Mouse (Mus musculus): ENCODE results near the gene Ppil6. TPM values are rescaled to one million over a fixed set of nuclear protein-coding genes. Genes with fewer than 3 reads are reported as not detected.

Gene Ppil6
- polyA plus RNA-seq, 1 experiment from 2014 or later, result 1.2 TPM

DNA sequence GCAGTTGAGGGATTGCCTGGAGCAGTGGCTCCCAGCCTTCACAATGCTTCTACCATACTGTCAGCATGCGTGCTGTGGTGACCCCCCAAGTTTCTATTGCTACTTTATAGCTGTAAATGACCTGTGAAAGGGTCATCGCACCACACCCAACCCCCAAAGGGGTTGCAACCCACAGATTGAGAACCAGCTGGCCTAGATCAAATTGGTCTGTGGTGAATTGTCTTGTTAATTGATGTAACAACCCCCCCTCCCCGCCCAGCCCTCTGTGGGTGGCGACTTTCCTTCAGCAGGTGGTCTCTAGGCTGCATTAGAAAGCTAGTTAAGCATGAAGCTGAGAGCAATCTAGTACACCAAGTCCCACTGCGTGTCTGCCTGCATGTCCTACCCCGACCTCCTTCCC lies 22.9 kb upstream of the Ppil6 start:
- Histone ChIP-seq H3K9me3 (no peaks in the 10 kb centered on the region), H3K4me3 (no peak overlapping the region), H3K4me2 (replicated peaks) (no peak overlapping the region), H3K4me1 (0 out of 2 replicates have a peak, but pooled peaks cover 5% of the 10 kb centered on the region), H3K27me3 (replicated peaks) (no peaks in the 10 kb centered on the region), H3K27ac (no peak overlapping the region), H3K36me3 (peaks cover 28% of the 10 kb centered on the region), H3K9ac (no peak overlapping the region)
- no peak for ATAC-seq (ENCODE audit: low FRiP score, low read depth)
- 10% methylated on average over 6 of the region's 6 CpGs for WGBS

- H3K27me3 ChIP-seq (replicated peaks), result no peaks in the 10 kb centered on the region
- no peak overlapping the region for H3K4me3 ChIP-seq
- WGBS, result 80% methylated on average over 3 of the region's 3 CpGs
- no peaks in the 10 kb centered on the region for H3K9me3 ChIP-seq
- H3K4me2 ChIP-seq (replicated peaks), result no peak overlapping the region
- peaks cover 11% of the 10 kb centered on the region for H3K36me3 ChIP-seq
- H3K27ac ChIP-seq, result no peak overlapping the region
- ATAC-seq (ENCODE audit: low FRiP score, low read depth), result no peak
- H3K9ac ChIP-seq, result no peak overlapping the region
- peaks cover 5% of the 10 kb centered on the region; the same call in 1 of the 2 replicates for H3K4me1 ChIP-seq
Observed at GRCm38 (mm10) chr10:41470693-41471092, 19.5 kb upstream of the Ppil6 start.

GRCm38 (mm10) chr10:41472534-41472933 lies 17.7 kb upstream of the Ppil6 start:
- H3K9ac ChIP-seq, result no peak overlapping the region
- no peaks in the 10 kb centered on the region for H3K27me3 ChIP-seq (replicated peaks)
- H3K27ac ChIP-seq, result no peak overlapping the region
- H3K9me3 ChIP-seq, result no peaks in the 10 kb centered on the region
- no peak overlapping the region for H3K4me2 ChIP-seq (replicated peaks)
- no peak overlapping the region for H3K4me3 ChIP-seq
- H3K36me3 ChIP-seq, result peaks cover 8% of the 10 kb centered on the region
- ATAC-seq (ENCODE audit: low FRiP score, low read depth), result no peak
- H3K4me1 ChIP-seq, result peaks cover 13% of the 10 kb centered on the region

DNA sequence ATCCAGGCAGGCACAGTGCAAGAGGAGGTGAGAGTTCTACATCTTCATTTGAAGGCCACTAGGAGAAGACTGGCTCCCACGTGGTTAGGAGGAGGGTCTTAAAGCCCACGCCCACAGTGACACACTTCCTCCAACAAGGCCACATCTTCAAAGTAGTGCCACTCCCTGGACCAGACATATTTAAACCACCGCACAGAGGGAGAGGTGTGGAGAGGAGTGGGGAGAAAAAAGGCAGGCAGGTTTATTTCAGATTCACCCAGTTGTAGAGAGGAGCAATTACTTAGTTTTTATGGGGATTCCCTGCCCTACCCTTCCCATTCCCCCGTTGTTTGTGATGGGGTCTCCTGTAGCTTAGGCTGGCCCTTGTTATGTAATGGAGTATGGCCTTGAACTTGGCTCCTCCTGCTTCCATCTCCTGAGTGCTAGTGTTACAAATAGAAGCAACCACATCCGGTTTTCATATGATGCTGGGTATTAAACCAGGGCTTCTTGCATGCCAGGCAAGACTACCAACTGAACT lies 17.2 kb upstream of the Ppil6 start:
- no peak for ATAC-seq (ENCODE audit: low FRiP score, low read depth)
- no peak overlapping the region for H3K4me2 ChIP-seq (replicated peaks)
- H3K9me3 ChIP-seq, result no peaks in the 10 kb centered on the region
- WGBS, result 72% methylated on average over 5 of the region's 5 CpGs
- H3K36me3 ChIP-seq, result peaks cover 7% of the 10 kb centered on the region
- no peak overlapping the region for H3K4me3 ChIP-seq
- H3K27me3 ChIP-seq (replicated peaks), result no peaks in the 10 kb centered on the region
- H3K27ac ChIP-seq, result no peak overlapping the region
- H3K4me1 ChIP-seq, result peaks cover 18% of the 10 kb centered on the region
- no peak overlapping the region for H3K9ac ChIP-seq

DNA sequence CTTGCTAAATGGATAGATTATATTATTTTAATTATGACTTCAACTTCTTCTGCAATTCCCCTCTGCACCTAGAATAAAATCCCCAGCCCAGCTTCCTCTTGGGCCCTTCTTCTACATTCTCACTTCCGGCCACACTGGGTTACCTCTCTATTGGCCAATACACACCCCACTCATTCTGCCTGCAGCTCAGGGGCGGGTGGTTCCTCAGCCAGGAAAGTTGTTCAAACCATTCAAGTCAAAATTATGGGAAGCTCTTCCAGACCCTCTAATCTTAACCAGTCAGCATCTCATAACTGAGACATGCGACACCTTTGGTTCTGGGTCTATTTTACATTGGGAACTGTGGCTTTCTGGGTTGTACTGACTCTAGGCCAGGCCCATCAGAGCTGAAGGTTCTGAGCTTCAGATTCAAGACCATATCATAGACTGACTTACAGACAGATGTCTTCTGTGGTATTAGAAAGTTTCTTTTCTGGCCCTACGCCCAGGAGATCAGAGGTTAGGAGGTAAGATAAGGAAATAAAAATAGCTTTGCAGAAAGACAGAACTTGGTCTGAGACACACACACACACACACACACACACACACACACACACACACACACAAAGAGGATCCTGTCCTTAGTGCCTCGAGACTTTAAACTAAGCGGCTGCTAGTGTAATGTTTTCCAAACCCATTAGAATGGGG lies 16.3 kb upstream of the Ppil6 start:
- 85% methylated on average over 6 of the region's 6 CpGs for WGBS
- no peaks in the 10 kb centered on the region for H3K27me3 ChIP-seq (replicated peaks)
- ATAC-seq (ENCODE audit: low FRiP score, low read depth), result no peak

GRCm38 (mm10) chr10:41474981-41475391 lies 15.3 kb upstream of the Ppil6 start:
- 74% methylated on average over 1 of the region's 1 CpGs for WGBS
- Histone ChIP-seq H3K4me1 (peaks cover 20% of the 10 kb centered on the region), H3K27me3 (replicated peaks) (no peaks in the 10 kb centered on the region), H3K9ac (no peak overlapping the region), H3K9me3 (no peaks in the 10 kb centered on the region), H3K27ac (no peak overlapping the region), H3K36me3 (no peaks in the 10 kb centered on the region), H3K4me3 (no peak overlapping the region), H3K4me2 (replicated peaks) (no peak overlapping the region)
- ATAC-seq (ENCODE audit: low FRiP score, low read depth), result no peak

More for the DNA sequence above, 16.3 kb upstream of the Ppil6 start:
- no peak overlapping the region for H3K9ac ChIP-seq
- peaks cover 20% of the 10 kb centered on the region for H3K4me1 ChIP-seq
- H3K4me2 ChIP-seq (replicated peaks), result no peak overlapping the region
- no peak overlapping the region for H3K4me3 ChIP-seq
- no peaks in the 10 kb centered on the region for H3K9me3 ChIP-seq
- no peak overlapping the region for H3K27ac ChIP-seq
- no peaks in the 10 kb centered on the region for H3K36me3 ChIP-seq

DNA sequence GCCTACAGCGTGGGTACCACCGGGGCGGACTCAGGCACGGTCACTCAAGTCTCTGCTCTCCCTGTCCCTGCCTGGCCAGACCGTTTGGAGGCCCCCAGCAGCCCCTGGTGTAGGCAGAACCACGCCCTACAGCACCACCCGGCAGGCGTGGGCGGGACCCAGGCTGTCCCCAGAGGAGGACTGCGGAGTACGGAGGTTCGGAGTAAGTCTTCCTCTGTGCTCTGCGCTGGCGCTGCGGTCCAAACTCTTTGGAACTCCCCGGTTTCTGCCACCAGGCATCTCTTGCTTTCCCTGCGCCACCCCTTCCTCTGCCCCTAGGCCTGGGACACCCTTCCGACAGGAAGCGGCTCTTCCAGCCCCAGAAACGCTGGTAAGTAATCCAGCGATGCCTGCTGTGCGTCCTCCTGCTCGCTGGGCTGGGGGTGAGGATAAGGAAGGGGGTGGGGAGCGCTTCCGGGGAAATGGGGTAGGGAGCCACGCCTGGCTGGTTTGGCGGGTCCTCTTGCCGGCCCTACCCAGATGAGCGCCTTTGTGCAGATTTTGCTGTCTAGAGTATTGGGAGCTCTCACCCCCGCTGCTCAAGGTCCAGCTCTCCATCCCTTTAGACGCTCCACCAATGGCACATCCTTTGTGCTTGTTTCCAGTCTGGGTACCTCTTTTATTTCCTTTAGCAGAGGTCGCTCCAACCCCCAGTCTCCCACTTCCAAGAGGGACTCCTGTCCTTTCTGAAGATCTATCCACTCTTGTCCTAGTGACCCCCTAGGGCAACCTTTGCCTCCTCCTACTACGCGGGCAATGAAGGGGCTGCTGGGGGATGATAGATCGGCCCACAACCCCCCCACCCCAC lies 13.8 kb upstream of the Ppil6 start, which contains the start of gene Mical1:
Mical1 (plus strand) TSS at position 144 of the 847 bp plus-strand sequence.
- Histone ChIP-seq H3K36me3 (no peaks in the 10 kb centered on the region; the same call in 1 of the 2 replicates), H3K9ac (peak within 1 kb of the TSS; percentile 75), H3K9me3 (no peaks in the 10 kb centered on the region), H3K4me2 (replicated peaks) (peak within 1 kb of the TSS; percentile 88), H3K27ac (peak within 1 kb of the TSS; percentile 59; the same call in 1 of the 2 replicates), H3K4me1 (peaks cover 20% of the 10 kb centered on the region), H3K27me3 (replicated peaks) (no peaks in the 10 kb centered on the region), H3K4me3 (peak within 1 kb of the TSS; percentile 62)
- under 1% methylated on average over 35 of the region's 35 CpGs for WGBS
- peak; percentile 68 for ATAC-seq (ENCODE audit: low FRiP score, low read depth)

GRCm38 (mm10) chr10:41477018-41477277 lies 13.3 kb upstream of the Ppil6 start:
- Histone ChIP-seq H3K9ac (peak overlapping the region; percentile 75), H3K27ac (peak overlapping the region; percentile 59; the same call in 1 of the 2 replicates), H3K4me2 (replicated peaks) (peak overlapping the region; percentile 88), H3K9me3 (no peaks in the 10 kb centered on the region), H3K4me1 (peaks cover 20% of the 10 kb centered on the region), H3K36me3 (peaks cover 3% of the 10 kb centered on the region), H3K27me3 (replicated peaks) (no peaks in the 10 kb centered on the region), H3K4me3 (peak overlapping the region; percentile 62)
- peak; percentile 52 for ATAC-seq (ENCODE audit: low FRiP score, low read depth)
- 0% methylated on average over 9 of the region's 9 CpGs for WGBS

- Histone ChIP-seq H3K36me3 (peaks cover 9% of the 10 kb centered on the region), H3K9me3 (no peaks in the 10 kb centered on the region), H3K27me3 (replicated peaks) (no peaks in the 10 kb centered on the region), H3K4me2 (replicated peaks) (peak overlapping the region; percentile 88), H3K27ac (0 out of 2 replicates have a peak overlapping the region, but pooled peaks have one; percentile 59), H3K4me1 (peaks cover 20% of the 10 kb centered on the region), H3K4me3 (peak overlapping the region; percentile 62), H3K9ac (peak overlapping the region; percentile 75)
- under 1% methylated on average over 20 of the region's 20 CpGs for WGBS
- peak; percentile 72 for ATAC-seq (ENCODE audit: low FRiP score, low read depth)
Observed at GRCm38 (mm10) chr10:41477278-41478181, 12.7 kb upstream of the Ppil6 start.

DNA sequence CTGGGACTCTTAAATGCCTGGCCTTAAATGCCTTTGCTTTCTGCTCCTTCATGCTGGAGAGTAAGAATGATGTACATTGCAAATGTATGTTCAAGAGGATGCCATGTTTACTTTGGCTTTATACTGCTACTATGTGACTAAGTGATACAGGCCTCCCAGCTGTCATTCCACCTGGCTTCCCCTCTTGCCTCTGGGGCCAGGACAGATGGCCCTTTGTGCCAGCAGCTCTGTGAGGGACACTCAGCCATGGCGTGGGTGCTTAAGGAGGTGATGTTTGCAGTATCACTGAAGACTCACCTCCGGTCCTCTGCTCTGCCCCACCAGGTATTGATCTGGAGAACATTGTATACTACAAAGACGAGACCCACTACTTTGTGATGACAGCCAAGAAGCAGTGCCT lies 10.3 kb upstream of the Ppil6 start:
- no peak overlapping the region for H3K27ac ChIP-seq
- ATAC-seq (ENCODE audit: low FRiP score, low read depth), result no peak
- H3K4me3 ChIP-seq, result no peak overlapping the region
- peaks cover 20% of the 10 kb centered on the region for H3K4me1 ChIP-seq
- peaks cover 33% of the 10 kb centered on the region for H3K36me3 ChIP-seq
- 89% methylated on average over 3 of the region's 3 CpGs for WGBS
- H3K4me2 ChIP-seq (replicated peaks), result no peak overlapping the region
- H3K27me3 ChIP-seq (replicated peaks), result no peaks in the 10 kb centered on the region
- no peaks in the 10 kb centered on the region for H3K9me3 ChIP-seq
- no peak overlapping the region for H3K9ac ChIP-seq

- H3K36me3 ChIP-seq, result peaks cover 46% of the 10 kb centered on the region
- no peak for ATAC-seq (ENCODE audit: low FRiP score, low read depth)
- H3K4me2 ChIP-seq (replicated peaks), result no peak overlapping the region
- H3K4me3 ChIP-seq, result no peak overlapping the region
- peaks cover 15% of the 10 kb centered on the region; the same call in 1 of the 2 replicates for H3K4me1 ChIP-seq
- no peaks in the 10 kb centered on the region for H3K27me3 ChIP-seq (replicated peaks)
- no peaks in the 10 kb centered on the region for H3K9me3 ChIP-seq
- no peak overlapping the region for H3K27ac ChIP-seq
- H3K9ac ChIP-seq, result no peak overlapping the region
- 71% methylated on average over 33 of the region's 33 CpGs for WGBS
Observed at GRCm38 (mm10) chr10:41480938-41481880, 9.0 kb upstream of the Ppil6 start.

Data from neural tube, embryonic 12.5 days (tissue).